Mouse (Mus musculus) heart, postnatal 36 days (tissue): ENCODE measurements around the gene Lsm6. TPM values are rescaled to one million over a fixed set of nuclear protein-coding genes. Genes with fewer than 3 reads are reported as not detected.

Experiments
- DNase-seq, 2 experiments: peaks; one replicate each; pipeline ENCODE4 v3.0.0; 2021 to 2022
- intact Hi-C: fragments of 180-260 bp; cut with DNase I; formaldehyde crosslinking; loops from one replicate; pipeline ENCODE4 v1.15.1; 2025
- total RNA-seq, 2 experiments: library from RNA; stranded (reverse); gene quantifications; 2 replicates each; pipeline ENCODE4 v1.2.3; 2021

The Lsm6 gene
- total RNA-seq = 10 to 100 TPM; 52.9 to 58.4 TPM

DNA sequence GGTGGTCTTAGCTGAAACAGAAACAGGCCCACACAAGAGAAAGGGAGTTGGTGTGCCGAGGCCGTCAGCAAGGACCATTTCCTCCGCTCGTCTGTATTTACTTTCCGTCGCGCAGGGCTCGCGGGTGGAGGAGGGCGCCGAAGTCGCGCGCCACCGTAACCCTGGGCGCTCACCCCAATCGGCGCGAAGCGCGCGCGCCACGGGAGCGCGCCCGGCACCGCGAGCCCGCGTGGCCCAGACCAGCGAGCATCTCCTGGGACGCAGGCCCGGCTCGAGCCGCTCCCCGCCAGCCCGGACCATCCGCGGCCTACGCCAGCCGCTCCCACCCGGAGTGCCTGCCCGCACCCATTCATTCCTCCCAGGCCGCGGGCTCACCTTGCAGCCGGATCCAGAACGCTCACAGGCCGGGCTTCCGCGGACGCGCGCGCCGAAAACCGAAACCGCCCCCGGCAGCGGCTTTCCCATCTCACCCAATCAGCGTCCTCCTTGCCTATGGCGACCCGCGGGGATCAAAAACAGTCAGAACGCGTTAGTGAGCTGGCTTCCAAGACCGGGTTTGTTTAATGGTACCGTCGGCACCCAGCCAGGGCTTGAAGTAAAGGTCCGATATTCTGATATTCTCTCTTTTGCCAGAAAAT is at the start of gene Lsm6:
Lsm6 (minus strand) TSS at position 468 of the 638 bp plus-strand sequence.
- peak; percentile 99 to 100 for DNase-seq

DNA sequence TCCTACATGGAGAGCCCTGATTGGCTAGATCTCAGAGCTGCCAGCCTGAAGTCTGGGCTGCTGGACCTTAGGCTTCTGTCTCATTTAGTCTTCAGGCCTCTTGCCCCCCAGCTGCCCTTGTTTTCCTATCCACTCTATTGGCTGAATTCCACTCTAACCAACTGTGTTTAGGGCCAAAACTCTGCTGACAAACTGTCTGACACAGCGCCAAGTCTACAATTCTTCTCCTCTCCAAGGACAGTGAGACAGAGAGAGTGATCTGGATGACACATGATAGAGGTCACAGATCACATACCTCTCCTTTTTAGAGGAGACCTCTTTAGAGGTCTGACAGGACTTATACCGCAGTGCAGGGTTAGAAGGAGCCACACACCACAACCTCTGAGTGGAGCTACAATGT is 46.1 kb upstream of the Lsm6 start:
- no peak for DNase-seq
- intact Hi-C loops = no loop called here

More for the DNA sequence above, at the start of gene Lsm6:
- intact Hi-C loops = loop anchor here (1.0 to 10.0 kb wide), 4 partner anchors 78 to 313 kb away; partner anchors contain the start of genes Rbmxl1 and Slc10a7

DNA sequence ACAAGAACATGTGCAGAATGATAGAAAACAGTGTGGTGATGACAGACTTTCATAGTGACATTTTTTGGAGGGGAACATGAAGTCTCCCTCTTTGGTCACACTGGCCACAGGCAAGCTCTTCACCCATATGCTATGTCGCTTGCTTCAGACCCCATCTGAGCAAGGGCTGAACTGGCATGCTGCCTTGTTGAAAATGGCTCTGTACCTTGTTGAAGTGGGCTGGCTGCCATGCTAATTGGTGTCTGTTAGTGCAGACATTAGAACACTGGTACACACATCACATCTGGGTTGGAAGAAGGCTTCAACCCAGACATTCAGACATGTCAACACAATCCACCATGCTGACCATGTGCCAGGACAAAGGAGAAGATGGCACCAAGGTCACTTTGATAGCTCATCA is 42.1 kb upstream of the Lsm6 start:
- intact Hi-C loops = no loop called here
- no peak for DNase-seq

DNA sequence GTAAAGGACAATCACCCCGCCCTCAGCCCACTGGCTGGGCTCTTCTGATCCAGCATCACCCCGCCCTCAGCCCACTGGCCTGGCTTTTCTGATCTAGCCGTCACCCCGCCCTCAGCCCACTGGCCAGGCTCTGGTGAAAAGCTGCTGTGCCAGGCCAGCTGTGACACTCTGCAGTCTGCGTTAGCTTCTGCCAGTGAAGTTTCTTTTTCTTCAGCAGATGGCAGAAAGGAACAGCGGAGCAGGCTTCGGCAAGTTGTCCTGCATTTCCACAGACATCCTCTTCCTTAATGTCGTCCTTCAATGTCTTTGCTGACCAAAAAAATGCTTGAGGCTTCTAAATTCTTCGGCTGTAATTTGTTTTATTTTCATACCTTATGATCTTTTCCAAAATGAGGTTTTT is 41.1 kb upstream of the Lsm6 start:
- intact Hi-C loops = no loop called here

DNA sequence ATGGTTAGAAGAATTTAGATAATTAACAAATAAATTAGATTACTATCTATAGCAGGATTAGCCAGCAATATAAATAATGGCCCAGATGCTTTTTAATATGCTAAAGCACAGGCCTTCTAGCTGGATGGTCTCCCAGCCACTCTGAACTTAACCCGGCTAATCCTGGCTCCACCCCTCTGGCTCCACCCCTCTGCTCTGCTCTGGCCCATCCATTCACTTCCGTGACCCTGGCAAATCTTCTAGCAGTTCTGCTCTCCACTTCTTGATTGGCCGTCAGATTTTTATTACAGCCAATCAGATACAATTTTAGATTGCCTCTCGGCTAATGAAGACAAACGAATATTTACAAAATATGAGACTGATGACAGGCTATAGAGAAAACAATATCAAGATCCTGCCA is 39.8 kb upstream of the Lsm6 start:
- no peak for DNase-seq

More for the DNA sequence above, 41.1 kb upstream of the Lsm6 start:
- DNase-seq = no peak

DNA sequence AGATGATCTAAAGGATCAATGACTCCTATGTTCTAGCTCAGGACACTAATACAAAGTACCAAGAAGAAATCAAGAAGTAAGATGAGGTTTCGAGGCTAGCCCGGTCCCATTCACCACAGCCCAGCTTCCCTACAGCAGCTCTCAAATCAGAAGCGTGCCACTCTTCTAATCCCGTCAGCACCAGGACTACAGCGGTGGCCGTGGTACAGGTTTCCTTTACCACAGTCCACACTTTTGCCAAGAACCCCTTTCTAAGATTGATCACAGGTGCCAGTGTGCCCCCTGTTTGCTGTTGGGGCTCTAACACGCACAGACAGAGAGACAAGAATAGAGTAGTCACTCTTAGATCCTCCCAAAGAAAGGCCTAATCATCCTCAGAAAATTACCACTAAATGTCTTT is 36.5 kb upstream of the Lsm6 start:
- no peak for DNase-seq
- intact Hi-C loops = no loop called here

More for the DNA sequence above, 39.8 kb upstream of the Lsm6 start:
- intact Hi-C loops = no loop called here

DNA sequence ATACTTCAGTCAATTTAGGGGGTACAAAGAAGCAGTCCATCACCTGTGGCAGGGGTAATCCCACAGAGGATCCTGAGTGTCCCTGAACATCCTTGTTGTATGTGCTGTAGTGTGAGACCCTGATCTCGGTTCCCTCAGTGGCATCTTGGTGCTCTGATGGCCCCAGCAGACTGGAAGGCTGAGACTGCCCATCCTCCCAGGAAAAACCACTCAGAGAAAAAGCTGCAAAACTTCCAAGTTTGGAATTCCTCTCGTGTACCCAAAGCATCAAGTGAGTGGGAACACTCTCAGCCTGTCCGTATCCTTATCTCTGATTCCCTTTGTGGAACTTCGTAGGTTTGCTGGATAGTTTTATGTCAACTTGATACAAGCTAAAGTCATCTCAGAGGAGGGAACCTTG is 31.3 kb upstream of the Lsm6 start:
- intact Hi-C loops = no loop called here
- DNase-seq = no peak

DNA sequence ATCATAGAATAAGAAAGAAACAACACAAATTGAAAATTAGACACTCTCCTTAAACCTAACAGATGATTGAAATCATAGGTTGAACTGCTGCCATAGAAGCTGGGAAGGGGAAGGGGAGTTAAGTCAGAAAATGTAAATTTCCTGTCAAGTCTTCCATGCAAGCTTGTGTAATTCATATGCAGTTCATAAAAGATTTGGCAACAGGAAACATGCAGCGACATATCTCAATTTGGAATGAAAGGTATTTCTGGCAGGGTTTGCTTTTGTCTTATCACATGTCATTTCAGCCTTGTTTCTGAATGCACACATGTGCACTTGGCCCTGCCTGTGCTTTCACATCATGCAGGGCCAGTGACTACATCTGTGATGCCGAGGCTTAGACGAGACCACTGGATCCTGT is 26.3 kb upstream of the Lsm6 start:
- no peak for DNase-seq
- intact Hi-C loops = no loop called here

DNA sequence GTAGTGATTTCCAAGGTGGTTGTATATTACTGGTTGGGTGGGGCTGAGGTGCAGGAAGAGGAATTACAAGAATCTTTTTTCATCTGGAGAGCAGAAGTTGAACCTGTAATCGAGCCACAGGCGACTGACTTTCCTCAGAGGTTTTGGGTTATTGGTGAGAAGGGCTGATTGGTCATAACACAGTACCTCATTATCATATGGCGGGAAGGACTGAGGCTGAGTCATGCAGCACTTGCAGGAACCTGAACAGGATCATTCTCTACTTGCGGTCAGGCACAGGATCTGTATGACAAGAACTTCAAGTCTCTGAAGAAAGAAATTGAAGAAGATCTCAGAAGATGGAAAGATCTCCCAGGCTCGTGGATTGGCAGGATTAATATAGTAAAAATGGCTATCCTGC is 23.6 kb upstream of the Lsm6 start:
- DNase-seq = no peak
- intact Hi-C loops = no loop called here

DNA sequence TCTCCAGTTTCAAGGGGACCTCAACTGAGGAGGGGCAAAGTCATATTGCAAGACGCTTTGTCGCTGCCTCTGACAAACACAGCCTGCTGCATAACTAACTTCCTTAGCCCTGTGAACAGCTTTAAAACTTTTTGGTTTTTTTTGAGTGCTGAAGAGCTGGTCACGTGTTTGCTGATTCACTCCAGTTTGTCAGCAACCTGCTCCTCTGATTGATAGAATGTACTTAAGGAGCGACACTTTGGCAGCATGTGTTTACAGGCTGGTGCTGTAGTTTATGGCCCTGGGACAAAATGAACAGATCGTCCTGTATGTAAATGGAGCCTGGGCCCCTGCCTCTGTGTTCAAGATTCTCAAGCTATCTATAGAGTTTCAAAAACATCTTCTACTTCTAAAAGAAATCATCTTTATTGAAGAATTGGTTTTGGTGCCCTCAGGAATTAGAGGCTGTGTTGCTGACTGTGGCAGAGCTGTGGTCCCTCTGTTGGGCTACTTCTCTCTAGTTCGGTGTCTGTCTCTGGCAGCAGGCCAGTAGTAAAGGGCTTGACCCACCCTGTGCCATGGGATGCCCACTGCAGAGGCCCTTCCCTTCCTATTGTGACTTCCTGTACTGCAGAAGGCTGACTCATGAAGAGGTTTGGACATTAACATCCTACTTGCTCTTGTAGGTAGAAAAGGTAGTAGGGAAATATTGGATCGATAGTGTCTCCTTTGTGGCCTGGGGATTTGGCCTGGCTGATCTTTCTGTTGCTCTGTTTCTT is 17.9 kb upstream of the Lsm6 start:
- intact Hi-C loops = no loop called here
- no peak for DNase-seq

DNA sequence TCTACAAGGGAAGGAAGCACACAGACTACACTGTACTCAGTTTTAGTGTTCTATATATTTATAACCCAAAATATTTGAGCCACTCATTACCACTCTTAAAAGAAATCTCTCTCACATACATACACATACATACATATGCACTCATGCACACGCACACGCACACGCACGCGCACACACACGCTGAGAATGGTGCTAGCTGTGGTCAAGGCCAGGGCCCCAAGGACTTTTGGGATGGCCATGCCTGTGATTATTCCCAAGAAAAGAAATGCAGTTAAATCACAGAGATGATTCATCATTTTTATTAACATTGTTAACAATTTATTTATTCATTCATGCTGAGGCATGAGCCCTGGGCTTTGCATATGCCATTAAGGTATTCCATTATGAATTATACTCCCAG is 15.2 kb upstream of the Lsm6 start:
- no peak for DNase-seq
- intact Hi-C loops = no loop called here

DNA sequence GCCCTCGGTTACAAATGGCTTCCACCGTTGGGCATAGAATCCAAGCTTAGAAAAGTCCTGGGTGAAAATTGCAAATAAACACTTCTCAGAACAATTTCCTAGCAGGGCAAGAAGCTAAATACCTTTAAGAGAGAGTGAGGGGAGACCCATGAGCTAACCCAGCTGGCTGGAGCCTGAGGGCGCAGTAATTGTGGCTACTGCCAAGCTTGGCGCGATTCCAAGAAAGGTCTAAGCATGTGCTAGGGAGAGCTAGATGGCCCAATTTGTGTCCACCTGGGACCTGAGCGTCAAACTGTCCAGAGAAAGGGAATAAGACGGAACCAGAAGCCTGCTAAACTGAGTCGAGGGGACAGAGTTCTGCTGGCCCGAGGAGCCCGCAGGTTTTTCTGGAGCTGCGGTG is 7.5 kb upstream of the Lsm6 start:
- no peak for DNase-seq

DNA sequence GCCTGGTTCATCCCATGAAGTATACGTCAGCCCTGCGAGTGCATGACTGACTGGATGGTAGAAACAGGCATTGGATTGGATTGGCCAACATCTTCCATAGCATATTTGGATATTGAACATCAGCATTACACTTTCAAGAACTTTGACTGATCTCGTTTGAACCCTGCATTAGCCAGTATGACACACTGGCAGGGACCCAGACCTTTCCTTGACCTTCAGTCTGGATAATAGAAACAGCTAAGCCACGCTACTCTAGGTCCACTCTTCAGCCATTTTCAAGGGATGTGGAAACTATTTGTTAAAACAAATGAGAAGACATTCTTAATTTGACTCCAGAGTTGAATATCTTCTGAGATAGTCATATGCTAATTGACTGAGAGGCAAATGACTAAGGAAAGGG is 3.6 kb upstream of the Lsm6 start:
- DNase-seq = no peak
- intact Hi-C loops = loop anchor here (5.0 to 10.0 kb wide), 3 partner anchors 208 to 317 kb away; partner anchors contain the start of genes Rbmxl1 and Slc10a7

More for the DNA sequence above, 7.5 kb upstream of the Lsm6 start:
- intact Hi-C loops = loop anchor here (10.0 kb wide), 1 partner anchor 256 kb away; no protein-coding TSS in a partner anchor

DNA sequence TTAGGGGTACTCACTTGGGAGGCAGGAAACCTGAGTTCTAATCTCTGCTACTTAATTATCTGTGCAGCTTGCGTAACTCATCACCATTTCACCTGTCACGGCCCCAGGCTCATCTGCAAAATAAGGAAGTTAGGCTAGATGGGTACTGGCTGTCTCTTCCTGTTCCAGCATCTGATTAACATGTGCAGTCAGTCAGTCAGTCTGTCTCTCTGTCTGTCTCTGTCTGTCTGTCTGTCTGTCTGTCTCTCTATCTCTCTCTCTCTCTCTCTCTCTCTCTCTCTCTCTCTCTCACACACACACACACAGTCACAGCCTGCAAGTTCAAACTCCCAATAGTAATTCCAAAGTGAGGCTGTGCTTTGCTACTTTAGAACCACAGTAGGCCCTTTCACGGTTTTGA is 967 bp downstream of the Lsm6 start:
- peak in 1 of 2 experiments; percentile 5 for DNase-seq
- intact Hi-C loops = loop anchor here (2.0 to 10.0 kb wide), 4 partner anchors 212 to 475 kb away; partner anchors contain the start of genes Mmaa, Rbmxl1 and Slc10a7

DNA sequence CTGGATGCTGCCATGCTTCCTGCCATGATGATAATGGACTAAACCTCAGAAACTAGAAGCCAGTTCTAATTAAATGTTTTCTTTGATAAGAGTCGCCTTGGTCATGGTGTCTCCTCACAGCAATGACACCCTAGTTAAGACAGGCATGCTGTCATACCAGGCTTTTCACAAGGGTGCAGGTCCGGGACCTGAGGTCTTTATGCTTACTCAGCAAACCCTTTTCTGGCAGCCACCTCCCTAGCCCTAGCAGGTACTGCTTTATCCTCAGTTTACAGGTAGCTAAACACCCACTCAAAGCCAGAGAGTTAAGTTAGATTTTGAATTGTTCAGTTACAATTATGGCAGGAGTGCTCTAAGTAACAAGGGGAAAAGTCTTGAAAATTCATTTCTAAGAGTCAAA is 6.2 kb downstream of the Lsm6 start:
- DNase-seq = no peak
- intact Hi-C loops = loop anchor here (2.0 kb wide), 1 partner anchor 20 kb away; no protein-coding TSS in a partner anchor

DNA sequence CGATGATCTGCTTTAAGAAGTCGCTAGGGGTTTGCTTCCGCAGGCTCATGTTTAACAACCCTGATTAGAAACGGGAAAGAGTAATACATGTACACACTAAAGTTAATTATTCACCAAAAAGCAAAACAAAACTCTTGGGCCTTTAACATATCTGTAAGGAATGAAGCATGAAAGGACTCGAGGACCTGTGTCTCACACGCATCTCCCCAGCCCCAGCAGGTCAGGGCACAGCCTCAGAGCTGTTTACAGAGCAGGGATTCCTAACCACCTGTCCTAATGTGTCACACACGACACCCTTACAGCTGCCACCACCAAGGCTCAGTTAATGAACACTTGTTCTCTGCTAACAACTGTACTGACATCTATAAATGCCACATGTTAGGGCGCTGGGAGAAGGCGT is 7.9 kb downstream of the Lsm6 start:
- DNase-seq = no peak
- intact Hi-C loops = no loop called here

DNA sequence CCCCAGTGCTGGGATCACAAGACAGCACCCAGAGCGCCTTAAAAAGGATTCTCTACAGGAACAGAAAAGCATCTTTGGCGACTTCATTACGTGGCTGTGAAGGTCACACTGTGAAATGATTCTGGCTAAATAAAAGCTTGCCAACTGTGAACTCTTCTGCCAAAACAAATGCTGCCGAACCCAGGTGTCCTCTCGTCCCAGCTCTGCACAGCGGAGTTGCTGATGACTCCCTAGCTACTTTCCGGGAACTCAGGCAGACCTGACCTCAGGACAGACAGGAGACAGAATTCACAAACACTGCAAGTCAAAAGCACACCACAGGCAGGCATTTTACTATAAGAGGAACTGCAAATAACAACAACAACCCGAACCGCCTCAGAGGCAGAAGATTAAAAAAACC is 8.5 kb downstream of the Lsm6 start:
- intact Hi-C loops = no loop called here

DNA sequence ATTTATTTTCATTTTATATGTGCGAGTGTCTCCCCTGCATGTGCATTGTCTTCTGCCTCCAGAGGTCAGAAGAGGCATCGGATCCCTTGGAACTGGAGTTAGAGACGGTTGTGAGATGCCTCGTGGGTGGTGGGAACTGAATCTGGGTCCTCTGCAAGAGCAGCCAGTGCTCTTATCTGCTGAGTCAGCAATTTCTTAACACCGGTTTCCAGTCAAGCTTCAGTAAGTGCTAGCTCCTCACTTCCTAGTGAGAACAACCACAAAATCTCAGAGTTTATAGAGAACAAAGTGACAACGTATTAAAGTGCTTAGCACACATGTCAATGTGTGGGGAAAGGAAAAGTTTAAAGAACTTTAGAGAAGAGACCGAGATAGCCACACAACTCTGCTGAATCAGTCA is 9.2 kb downstream of the Lsm6 start:
- intact Hi-C loops = no loop called here
- no peak for DNase-seq

More for the DNA sequence above, 8.5 kb downstream of the Lsm6 start:
- no peak for DNase-seq

DNA sequence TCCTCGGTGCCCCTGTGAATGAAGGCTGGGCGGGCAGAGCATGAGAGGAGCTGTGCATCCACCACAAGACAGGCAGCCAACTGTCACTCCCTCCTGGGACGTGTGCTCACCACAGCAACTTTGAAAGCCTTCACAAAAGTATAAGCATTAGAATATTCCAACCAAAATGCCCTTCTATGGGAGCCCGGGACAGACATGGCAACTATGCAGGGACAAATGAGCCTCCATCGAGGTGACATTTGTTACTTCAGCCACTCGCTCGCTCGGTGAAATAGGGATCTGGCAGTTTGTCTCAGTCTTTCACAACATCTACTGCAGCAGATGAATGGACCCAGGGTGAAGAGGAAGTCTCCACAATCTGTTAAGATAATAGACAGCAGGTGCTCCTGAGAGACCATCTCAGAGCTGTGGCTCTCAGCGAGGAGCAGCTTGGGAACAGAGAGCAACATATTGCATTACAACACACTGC is 10.7 kb downstream of the Lsm6 start:
- no peak for DNase-seq
- intact Hi-C loops = no loop called here

DNA sequence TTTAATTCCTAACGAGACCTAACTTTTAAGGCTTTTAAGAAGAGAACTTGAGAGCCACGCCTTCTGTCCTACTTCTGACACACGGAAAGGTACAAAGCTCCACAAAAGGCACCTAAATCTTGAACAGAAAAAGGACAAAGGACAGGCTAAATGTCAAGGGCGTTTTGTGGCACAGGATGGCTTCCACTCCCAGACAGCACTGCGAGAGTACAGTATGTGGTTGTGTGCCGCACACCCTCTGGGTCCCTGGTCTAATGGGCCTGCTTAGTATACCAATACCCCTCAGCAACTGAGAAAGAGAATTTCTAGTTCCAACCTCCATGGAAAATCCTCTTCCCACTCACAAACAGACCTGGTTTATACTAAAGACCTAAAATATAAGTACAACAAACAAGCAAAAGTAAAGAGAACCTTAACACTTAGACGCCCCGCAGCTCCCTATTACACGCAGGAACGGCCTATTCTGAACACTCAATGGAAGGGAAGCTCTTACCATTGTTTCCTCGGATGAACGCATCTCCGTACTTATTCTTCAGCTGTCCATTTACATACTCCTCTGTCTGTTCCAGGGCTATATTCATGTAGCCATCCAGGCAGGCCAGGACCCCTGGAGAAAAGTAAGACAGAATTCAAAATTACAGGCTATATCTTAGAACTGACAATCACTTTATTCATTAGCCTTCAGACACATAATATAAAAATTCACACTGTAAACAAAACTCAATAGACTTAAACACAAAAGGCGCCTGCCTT is 11.3 kb downstream of the Lsm6 start:
- DNase-seq = no peak

DNA sequence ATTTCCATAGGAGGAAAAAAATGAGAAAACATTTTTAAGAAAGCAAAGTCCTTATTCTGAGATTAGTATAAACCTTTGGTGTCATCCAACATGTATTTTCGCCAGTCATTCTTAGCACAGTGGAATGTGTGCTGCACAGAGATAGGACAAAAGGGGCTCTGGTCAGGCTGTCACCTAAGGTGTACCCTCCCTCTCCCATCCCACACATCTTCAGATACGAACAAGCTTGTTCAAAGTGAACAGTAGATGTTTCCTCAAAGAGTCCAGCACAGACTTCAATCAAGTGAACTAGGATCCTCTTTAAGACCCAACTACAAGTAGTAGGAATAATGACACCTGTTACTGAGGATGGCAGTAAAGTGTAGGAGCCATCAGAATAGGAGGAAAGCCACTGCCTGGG is 12.1 kb downstream of the Lsm6 start:
- intact Hi-C loops = no loop called here
- no peak for DNase-seq

More for the DNA sequence above, 11.3 kb downstream of the Lsm6 start:
- intact Hi-C loops = no loop called here
